Comparison of ENCODE assay signal across 33 mouse cellular contexts in genomic region chr6:59139702-59140101, GRCm38 (mm10).
"Had no signal": no experiment of that assay in that cellular context is flagged by ENCODE, and none has a peak within 500 bp of the region (broad histone marks: within the 10 kb centered on the region; RNA-seq: fewer than 3 reads in every experiment).

No protein-coding gene starts in this region.

- ATAC-seq: hindbrain, embryonic 16.5 days; hindbrain, postnatal 0 days; inflammation-experienced regulatory T-cells, adult 6 months had no signal

- H3K27ac ChIP-seq: heart, embryonic 10.5 days; heart, embryonic 13.5 days; heart, embryonic 15.5 days; hindbrain, embryonic 10.5 days; hindbrain, embryonic 12.5 days; hindbrain, embryonic 13.5 days; hindbrain, embryonic 14.5 days; hindbrain, embryonic 15.5 days; hindbrain, postnatal 0 days; kidney, embryonic 15.5 days; kidney, postnatal 0 days; layer of hippocampus, adult 2 months; left cerebral cortex, adult 2 months had no signal

- H3K36me3 ChIP-seq: heart, embryonic 10.5 days; heart, embryonic 12.5 days; heart, embryonic 13.5 days; heart, embryonic 15.5 days; hindbrain, embryonic 10.5 days; hindbrain, embryonic 12.5 days; hindbrain, embryonic 13.5 days; hindbrain, embryonic 15.5 days; kidney, embryonic 15.5 days had no signal

- H3K4me2 ChIP-seq: heart, embryonic 11.5 days; heart, embryonic 12.5 days; heart, embryonic 13.5 days; heart, embryonic 15.5 days; hindbrain, embryonic 12.5 days; hindbrain, embryonic 13.5 days; hindbrain, embryonic 14.5 days; hindbrain, embryonic 15.5 days; kidney, embryonic 15.5 days had no signal

- H3K4me3 ChIP-seq: heart, embryonic 10.5 days; heart, embryonic 12.5 days; heart, embryonic 13.5 days; heart, embryonic 15.5 days; hindbrain, embryonic 10.5 days; hindbrain, embryonic 12.5 days; hindbrain, embryonic 13.5 days; hindbrain, embryonic 15.5 days; kidney, embryonic 15.5 days; layer of hippocampus, adult 2 months; left cerebral cortex, adult 2 months had no signal

- H3K27me3 ChIP-seq: heart, embryonic 12.5 days; heart, embryonic 13.5 days; heart, embryonic 15.5 days; hindbrain, embryonic 12.5 days; hindbrain, embryonic 13.5 days; hindbrain, embryonic 15.5 days; kidney, embryonic 15.5 days had no signal

- H3K4me1 ChIP-seq: heart, embryonic 10.5 days; heart, embryonic 12.5 days; heart, embryonic 13.5 days; heart, embryonic 15.5 days; hindbrain, embryonic 10.5 days; hindbrain, embryonic 12.5 days; hindbrain, embryonic 13.5 days; hindbrain, embryonic 15.5 days; kidney, embryonic 15.5 days had no signal

- DNase-seq: heart, postnatal 10 days; heart, postnatal 14 days; heart, postnatal 36 days; heart, postnatal 4 days; kidney, adult 11 months; kidney, adult 18-20 months; kidney, adult 2 months; kidney, adult 8-10 months; kidney, adult 9 months; kidney, postnatal 10 days; kidney, postnatal 14 days; kidney, postnatal 25 days; kidney, postnatal 36 days; kidney, postnatal 4 days; layer of hippocampus, adult 9-11 months; layer of hippocampus, postnatal 36 days had no signal

- H3K9ac ChIP-seq: heart, embryonic 12.5 days; heart, embryonic 13.5 days; heart, embryonic 15.5 days; hindbrain, embryonic 12.5 days; hindbrain, embryonic 13.5 days; hindbrain, embryonic 14.5 days; hindbrain, embryonic 15.5 days; kidney, embryonic 15.5 days had no signal

- H3K9me3 ChIP-seq: heart, embryonic 10.5 days; heart, embryonic 12.5 days; heart, embryonic 13.5 days; heart, embryonic 15.5 days; hindbrain, embryonic 10.5 days; hindbrain, embryonic 12.5 days; hindbrain, embryonic 13.5 days; hindbrain, embryonic 15.5 days; kidney, embryonic 15.5 days had no signal
